Mouse (Mus musculus) testis, adult 2 months (tissue): ENCODE measurements around the gene Lrrc10. TPM values are rescaled to one million over a fixed set of nuclear protein-coding genes. Genes with fewer than 3 reads are reported as not detected.
A peak's percentile ranks its signal among the peaks of the same experiment; 100 is the strongest.
"Not testable (repeated sequence)": the region's sequence is repeated elsewhere in the genome, so short reads cannot be mapped to it uniquely, and the experiment has no call there.

ENCODE experiments used
- H3K27ac ChIP-seq: fragments of 200-500 bp; 2 replicates; pipeline ENCODE4 v1.5.1; 2012; ENCODE audit warnings: low read depth, low read length; ENCODE audit not compliant: control insufficient read depth, insufficient read depth
- H3K27me3 ChIP-seq: fragments of 200-500 bp; 2 replicates; pipeline ENCODE4 v1.6.1; 2012; ENCODE audit warnings: mild to moderate bottlenecking, low read length, moderate library complexity; ENCODE audit not compliant: control insufficient read depth, insufficient read depth
- H3K36me3 ChIP-seq: fragments of 200-500 bp; 2 replicates; pipeline ENCODE4 v1.6.1; 2012; ENCODE audit warnings: mild to moderate bottlenecking, low read length; ENCODE audit not compliant: control insufficient read depth, insufficient read depth
- H3K4me1 ChIP-seq: fragments of 200-500 bp; 2 replicates; pipeline ENCODE4 v1.6.1; 2012; ENCODE audit warnings: low read length; ENCODE audit not compliant: control insufficient read depth, insufficient read depth
- H3K4me3 ChIP-seq: fragments of 200-500 bp; 2 replicates; pipeline ENCODE4 v1.5.1; 2012; ENCODE audit warnings: low read depth, mild to moderate bottlenecking, low read length, moderate library complexity, mixed read lengths; ENCODE audit not compliant: control insufficient read depth
- CTCF ChIP-seq: fragments of 200-500 bp; IDR thresholded peaks from 2 replicates; pipeline ENCODE4 v1.5.1; 2012; ENCODE audit warnings: low read depth, mild to moderate bottlenecking, inconsistent platforms, low read length, moderate library complexity; ENCODE audit not compliant: control insufficient read depth, insufficient read depth, insufficient replicate concordance
- POLR2A ChIP-seq: fragments of 200-500 bp; IDR thresholded peaks from 2 replicates; pipeline ENCODE4 v1.6.1; 2012; ENCODE audit warnings: low read depth, mild to moderate bottlenecking, inconsistent platforms, low read length, moderate library complexity; ENCODE audit not compliant: control insufficient read depth
- polyA plus RNA-seq: library from polyadenylated mRNA; depleted of rRNA; stranded (reverse); fragments of >200 nt; gene quantifications from 2 replicates; pipeline ENCODE4 v1.2.3, GENCODE M21; 2012

Gene Lrrc10
- polyA plus RNA-seq, 1 experiment = 0.06 TPM

DNA sequence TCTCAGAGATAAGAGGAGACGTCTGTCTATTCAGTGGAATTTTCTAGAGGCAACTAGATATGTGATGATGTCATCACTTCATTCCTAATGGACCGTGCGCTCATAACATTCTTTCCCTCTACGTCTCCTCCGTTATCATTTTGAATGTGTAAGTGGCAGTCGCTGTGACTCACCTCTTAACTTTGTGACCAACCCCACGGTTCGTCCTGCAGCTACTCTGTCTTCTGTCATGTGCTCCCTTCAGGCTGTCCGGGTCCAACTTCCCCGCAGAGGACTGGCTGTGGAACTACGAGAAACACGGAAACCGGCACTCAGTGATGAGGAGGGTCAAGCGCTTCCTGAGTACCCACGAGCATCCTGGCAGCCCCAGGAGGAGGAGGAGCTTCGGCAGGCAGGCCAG, 21.4 kb upstream of the Lrrc10 start:
- Histone ChIP-seq H3K4me3 (no peak overlapping the region; the same call in 1 of the 2 replicates), H3K27ac (no peak overlapping the region), H3K27me3 (no peaks in the 10 kb centered on the region), H3K4me1 (peaks cover 4% of the 10 kb centered on the region; the same call in 1 of the 2 replicates), H3K36me3 (no peaks in the 10 kb centered on the region)
- TF ChIP-seq CTCF (no peak), POLR2A (no peak)

GRCm38 (mm10) chr10:117025776-117026175, 19.4 kb upstream of the Lrrc10 start:
- not testable (repeated sequence) for H3K27ac ChIP-seq, H3K27me3 ChIP-seq, H3K4me3 ChIP-seq, H3K4me1 ChIP-seq, H3K36me3 ChIP-seq

GRCm38 (mm10) chr10:117026176-117026575, 19.0 kb upstream of the Lrrc10 start:
- no peak overlapping the region for H3K27ac ChIP-seq
- H3K4me1 ChIP-seq = peaks cover 4% of the 10 kb centered on the region; the same call in 1 of the 2 replicates

GRCm38 (mm10) chr10:117031160-117031559, 14.0 kb upstream of the Lrrc10 start:
- H3K4me3 ChIP-seq = no peak overlapping the region
- TF ChIP-seq CTCF (no peak), POLR2A (no peak)
- H3K27me3 ChIP-seq = no peaks in the 10 kb centered on the region
- H3K36me3 ChIP-seq = no peaks in the 10 kb centered on the region
- peaks cover 14% of the 10 kb centered on the region for H3K4me1 ChIP-seq
- no peak overlapping the region for H3K27ac ChIP-seq

More at GRCm38 (mm10) chr10:117026176-117026575, 19.0 kb upstream of the Lrrc10 start:
- TF ChIP-seq POLR2A (no peak), CTCF (no peak)
- H3K27me3 ChIP-seq = no peaks in the 10 kb centered on the region
- H3K4me3 ChIP-seq = no peak overlapping the region
- no peaks in the 10 kb centered on the region for H3K36me3 ChIP-seq

DNA sequence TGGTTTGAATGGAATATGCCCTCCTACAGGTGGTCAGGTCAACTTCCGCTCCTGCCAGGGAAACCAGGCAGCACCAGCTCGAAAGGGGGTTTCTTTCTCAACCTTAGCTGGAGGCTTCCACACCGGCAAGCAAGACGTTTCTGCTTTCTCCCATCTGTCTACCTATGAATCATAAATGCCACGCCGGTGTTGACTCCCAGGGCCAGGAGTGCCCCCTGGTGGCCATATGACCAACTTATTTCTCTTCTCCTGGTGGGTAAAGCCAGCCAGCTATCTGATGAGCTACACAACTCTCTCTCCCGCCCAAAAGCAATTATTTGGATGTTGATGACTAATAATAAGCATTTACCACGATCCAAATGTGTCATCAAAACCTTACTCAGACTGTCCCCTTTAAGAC, 11.4 kb upstream of the Lrrc10 start:
- Histone ChIP-seq H3K4me3 (no peak overlapping the region), H3K27ac (no peak overlapping the region), H3K27me3 (no peaks in the 10 kb centered on the region), H3K36me3 (no peaks in the 10 kb centered on the region), H3K4me1 (peaks cover 14% of the 10 kb centered on the region)
- TF ChIP-seq POLR2A = no peak
- TF ChIP-seq CTCF = peak; percentile 79

GRCm38 (mm10) chr10:117040355-117040754, 4.8 kb upstream of the Lrrc10 start:
- TF ChIP-seq CTCF = no peak
- TF ChIP-seq POLR2A = no peak
- Histone ChIP-seq H3K4me1 (peaks cover 6% of the 10 kb centered on the region), H3K27ac (no peak overlapping the region), H3K27me3 (no peaks in the 10 kb centered on the region), H3K36me3 (no peaks in the 10 kb centered on the region), H3K4me3 (no peak overlapping the region)

GRCm38 (mm10) chr10:117042295-117042694, 2.8 kb upstream of the Lrrc10 start:
- Histone ChIP-seq H3K4me1 (peaks cover 17% of the 10 kb centered on the region), H3K27ac (no peak overlapping the region), H3K4me3 (no peak overlapping the region), H3K27me3 (no peaks in the 10 kb centered on the region), H3K36me3 (no peaks in the 10 kb centered on the region)
- TF ChIP-seq POLR2A (no peak), CTCF (no peak)

DNA sequence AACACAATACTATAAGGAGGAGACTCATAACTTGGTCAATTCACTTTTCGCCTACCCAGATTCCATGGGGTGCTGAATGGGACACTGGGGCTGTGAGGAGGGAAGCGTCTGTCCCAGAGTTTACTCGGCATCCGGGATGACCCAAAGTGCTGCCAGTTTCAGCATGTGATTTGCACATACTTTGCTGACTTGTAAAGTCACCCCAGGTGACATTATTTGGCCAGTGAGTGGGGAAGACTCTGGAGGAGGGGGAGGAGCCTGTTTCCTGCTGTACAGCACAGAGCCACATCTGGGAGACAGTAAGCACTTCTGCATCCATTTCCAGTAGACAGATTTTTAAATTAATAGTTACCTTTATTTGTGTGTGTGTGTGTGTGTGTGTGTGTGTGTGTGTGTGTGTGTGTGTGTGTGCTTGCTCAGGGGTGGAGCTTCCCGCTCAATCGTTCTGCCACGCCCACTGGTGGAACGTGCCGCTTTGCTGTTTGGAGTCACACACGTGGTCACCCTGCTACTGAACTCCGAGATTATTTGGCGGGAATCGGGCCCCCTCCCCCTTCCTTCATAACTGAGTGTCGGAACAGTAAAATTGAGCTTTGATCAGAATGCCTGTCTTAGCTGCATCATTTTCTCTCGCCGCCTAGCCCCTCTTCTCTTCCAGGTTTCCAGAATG, 1.5 kb upstream of the Lrrc10 start:
- H3K36me3 ChIP-seq, H3K27me3 ChIP-seq, H3K4me3 ChIP-seq, H3K27ac ChIP-seq: not testable (repeated sequence)
- peaks cover 17% of the 10 kb centered on the region for H3K4me1 ChIP-seq
